Mouse (Mus musculus): ENCODE data around the gene Rab6b.

Rab6b gene

DNA sequence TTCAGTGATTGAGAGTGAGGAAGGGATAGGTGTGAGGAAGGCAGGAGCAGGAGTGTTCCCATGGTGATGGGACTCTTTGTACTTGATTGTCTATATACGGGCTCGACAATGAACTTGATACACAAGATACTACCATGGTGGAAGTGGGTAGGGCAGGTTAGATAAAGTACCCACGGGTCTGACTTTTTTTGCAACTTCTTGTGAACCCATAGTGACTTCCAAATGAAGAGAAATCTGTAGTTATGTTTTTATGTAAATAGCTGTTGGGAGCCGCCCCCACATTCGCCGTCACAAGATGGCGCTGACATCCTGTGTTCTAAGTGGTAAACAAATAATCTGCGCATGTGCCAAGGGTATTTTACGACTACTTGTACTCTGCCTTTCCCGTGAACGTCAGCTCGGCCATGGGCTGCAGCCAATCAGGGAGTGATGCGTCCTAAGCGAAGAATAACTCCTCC lies 3.2 kb upstream of the Rab6b start:
- DNase-seq (ENCODE audit: low spot score) = peak; percentile 59

DNA sequence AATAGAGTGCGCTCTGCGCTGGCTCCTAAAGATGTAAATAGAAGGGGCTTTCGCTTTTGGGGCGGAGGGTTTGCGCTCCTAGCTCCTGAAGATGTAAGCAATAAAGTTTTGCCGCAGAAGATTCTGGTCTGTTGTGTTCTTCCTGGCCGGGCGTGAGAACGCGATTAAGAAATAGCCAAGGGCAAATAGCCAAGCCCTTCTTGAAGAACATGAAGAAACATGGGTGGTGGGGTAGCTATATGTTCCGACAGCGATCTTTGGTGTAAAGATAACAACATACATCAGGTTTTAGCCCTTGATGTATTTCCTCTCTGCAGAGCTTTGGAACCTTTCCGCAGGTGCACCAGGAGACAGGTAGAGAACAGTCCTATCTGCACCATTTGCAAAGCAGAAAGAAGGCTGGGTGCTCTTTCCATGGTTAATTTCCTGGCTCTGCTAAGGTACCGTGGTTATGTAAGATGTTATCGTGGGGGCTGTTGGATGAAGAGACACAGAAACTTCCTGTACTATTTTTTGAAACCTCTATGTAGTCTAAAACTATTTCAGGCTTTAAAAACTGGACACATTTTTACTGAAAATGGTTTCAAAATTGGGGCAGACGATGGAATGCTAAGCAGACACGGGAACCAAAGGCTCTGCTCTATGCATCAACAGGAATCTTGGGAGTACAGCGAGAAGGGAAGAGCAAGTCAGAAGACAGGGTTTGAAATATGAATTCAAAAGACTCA lies 2.5 kb upstream of the Rab6b start:
- DNase-seq (ENCODE audit: low spot score) = peak; percentile 32

DNA sequence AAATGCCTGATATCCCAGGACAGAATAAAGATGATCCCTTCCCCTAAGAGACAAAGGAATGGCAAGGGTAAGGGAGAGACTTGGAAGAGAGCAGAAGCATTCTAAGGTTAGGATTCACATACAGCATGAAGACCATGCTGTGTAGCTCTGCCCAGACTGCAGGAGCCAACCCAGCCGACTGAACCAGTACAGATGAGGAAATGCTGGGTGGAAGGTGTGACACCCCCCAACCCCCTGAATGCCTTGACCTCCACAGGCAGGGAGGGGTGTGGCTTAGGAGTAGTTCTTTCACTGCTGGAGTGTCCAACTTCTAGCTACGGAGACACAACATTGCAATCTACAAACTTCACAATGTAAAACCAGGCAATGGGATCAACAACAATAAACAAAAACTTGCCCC lies 1.7 kb upstream of the Rab6b start:
- DNase-seq (ENCODE audit: low spot score) = no peak

DNA sequence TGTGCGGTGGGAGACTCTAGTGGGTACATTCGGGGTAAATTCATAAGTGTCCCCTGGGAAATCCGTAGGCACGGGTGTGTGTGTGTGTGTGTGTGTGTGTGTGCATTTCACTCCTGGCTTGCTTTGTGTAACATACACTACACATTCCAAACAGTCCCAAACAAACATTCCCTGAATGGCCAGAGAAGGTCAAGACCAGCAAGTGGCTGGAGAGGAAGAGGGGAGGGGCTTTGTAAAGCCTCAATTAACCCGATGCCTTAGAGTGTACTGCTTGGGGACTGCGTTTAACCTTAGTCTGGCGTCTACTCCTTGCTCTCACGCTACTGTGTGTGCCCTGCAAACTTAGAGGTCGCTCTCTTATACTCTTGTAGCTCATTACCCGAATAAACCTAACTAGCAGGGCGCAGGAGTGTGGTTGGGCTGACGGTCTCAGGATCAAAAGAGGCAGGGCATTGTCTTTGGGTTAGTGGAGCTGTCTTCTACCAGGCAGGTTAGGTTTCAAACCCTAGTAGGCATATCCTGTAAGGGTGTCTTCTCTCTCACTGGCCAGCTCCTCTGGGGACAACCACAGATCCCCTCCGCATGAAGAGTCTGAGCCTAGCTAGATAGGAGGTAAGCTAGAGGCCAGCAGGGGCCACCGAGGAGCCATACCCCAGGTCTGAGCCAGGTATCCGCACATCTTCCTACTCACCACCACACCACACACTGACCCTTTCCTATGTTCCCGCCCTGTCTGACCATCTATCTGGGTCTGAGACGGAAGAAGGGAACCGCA lies 673 bp upstream of the Rab6b start:
- DNase-seq (ENCODE audit: low spot score) = peak; percentile 44

DNA sequence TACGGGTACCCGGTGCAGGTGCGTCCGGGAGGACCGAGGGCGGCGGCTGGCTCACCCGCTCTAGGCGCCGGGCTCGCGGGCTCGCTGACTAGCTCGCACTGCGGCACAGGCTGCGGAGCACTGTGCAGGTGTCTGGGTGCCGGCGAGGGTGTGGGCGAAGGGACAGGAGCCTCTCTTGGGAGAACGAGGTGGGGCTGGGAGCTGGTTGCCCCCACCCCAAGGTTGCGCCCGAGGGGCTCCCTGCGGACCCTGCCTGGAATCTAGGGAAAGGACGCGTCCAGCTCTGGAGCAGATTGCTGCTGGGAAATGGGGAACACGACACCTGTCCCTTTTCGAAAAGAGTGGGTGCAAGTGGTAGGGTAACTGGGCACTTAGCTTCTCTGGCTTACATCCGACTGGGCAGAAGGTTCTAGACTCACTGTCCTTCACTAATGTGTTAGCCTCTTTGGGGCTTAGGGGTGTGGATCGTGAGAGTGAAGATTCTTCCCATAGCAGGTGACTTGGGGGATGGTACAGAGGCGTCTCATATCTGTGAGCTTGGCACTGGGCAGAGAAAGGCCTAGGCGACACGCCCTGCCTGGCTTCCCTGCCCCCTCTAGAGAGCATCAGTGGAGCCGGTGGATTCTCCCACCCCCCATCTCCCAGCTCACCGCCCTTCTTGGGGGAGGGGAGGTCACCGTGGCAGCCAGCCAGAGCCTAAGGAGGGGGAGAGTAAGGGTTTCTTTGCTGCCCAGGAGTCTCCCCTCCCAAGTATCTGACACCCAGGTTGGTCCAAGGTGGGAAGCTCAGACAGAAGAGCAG lies 1.1 kb downstream of the Rab6b start:
- DNase-seq (ENCODE audit: low spot score) = no peak

DNA sequence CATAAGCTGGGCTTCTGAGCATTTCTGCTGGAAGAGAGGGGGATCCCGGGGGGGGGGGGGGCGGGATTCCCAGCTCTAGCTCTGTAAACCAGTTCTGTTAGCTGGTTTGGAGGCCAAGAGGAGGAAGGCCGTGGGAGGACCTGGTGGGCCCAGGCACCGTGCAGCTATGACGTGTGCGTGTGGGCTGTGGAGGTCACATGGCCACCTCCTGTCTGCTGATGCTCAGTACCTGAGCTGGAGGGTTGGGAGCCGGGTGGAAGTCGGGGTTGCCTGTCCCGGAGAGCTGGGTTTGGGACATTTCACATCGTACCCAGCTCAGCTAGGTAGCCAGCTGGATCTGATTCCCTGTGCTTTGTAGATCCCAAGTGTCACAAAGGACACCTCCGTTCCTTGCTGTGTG lies 1.8 kb downstream of the Rab6b start:
- no peak for DNase-seq (ENCODE audit: low spot score)

DNA sequence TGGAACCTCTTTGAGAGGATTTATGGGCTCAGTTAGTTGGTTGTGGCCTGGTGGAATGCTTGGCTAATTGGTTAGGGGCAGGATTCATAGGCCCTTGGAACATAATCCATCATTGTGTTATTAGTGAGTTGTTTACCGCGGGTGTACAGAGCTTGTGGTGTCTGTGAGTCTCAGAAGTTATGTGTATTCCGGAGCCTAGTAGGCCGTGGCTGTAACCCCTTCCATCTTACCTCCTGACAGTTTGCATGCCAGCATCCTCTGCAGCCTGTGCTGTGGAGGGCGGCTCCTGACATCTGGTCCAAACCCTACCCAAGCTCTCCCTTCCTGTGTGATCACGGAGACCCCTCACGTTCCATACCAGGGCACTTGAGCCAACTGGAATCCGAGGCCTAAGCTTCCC lies 2.7 kb downstream of the Rab6b start:
- no peak for DNase-seq (ENCODE audit: low spot score)

DNA sequence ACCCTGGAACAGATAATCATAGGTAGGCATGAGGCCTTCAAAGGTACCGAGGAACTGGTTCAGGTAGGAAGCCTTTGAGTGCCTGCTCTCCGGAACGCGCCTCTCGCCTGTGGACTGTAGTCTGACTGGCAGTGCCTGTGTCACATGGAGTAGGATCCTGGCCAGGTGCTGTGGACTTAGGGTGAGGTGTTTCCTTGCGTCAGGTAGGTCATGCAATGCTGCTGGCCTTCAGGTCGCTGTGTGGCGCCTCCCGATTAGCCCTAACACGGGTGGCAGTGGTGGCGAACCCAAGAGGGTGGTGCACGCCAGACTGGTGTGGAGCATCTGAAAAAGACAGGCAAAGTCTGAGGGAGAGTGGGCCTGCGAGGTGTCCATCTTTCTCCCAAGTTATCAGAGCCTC lies 3.3 kb downstream of the Rab6b start:
- no peak for DNase-seq (ENCODE audit: low spot score)

DNA sequence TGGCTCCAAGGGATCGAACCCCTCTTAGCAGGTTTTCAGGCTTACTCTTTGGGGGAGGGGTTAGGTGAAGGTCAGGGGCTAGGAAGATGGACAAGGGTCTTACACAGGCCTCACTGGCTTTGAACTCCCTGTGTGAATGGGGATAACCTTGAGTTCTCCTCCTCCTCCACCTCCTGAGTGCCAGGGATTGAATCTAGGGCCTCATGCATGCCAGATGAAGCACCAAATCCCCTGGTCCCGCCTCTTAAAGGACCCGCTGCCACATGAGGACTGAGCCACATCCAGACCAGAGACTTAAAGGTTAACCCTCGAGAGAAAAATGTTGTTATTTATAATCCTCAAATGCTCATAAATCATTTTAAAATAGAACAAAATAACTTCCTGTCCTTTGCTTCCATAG lies 5.4 kb downstream of the Rab6b start:
- DNase-seq (ENCODE audit: low spot score) = no peak

DNA sequence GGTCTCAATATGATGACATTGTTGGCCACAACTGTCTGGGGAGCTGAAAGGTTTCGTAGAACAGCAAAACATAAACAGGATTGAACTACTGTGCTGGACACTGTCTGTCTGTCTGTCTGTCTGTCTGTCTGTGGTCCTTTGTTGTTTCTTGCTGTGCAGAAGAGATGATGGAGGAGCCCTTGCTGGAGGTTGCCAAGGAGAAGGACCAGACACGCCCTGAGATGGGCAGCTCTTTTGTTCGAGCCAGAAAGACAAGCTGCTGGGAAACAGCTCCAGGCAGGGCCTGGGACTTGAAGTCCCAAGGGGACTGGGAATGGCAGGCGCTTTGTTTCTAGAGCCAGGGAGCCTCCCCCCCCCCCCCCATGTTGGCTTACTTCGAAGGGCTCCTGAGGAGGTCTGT lies 5.9 kb downstream of the Rab6b start:
- DNase-seq (ENCODE audit: low spot score) = no peak

DNA sequence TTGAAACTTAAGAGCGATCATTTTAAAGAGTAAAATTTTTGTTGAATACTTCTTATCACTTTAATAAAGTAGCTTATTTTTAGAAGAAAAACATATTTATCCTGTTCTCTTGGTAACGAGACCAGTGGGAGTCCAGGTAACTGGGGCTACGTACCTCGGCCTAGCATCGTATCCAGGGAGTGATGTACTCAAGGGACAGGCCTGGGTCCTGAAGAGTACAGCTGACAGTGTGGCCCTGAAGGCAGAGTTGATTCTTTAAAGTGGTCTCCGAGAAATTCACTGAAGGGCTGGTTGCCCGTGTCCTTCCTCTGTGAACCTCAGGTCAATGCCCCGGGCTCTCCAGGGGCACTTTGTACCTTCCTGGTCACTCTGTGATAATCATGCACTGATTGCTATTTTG lies 6.4 kb downstream of the Rab6b start:
- DNase-seq (ENCODE audit: low spot score) = no peak

DNA sequence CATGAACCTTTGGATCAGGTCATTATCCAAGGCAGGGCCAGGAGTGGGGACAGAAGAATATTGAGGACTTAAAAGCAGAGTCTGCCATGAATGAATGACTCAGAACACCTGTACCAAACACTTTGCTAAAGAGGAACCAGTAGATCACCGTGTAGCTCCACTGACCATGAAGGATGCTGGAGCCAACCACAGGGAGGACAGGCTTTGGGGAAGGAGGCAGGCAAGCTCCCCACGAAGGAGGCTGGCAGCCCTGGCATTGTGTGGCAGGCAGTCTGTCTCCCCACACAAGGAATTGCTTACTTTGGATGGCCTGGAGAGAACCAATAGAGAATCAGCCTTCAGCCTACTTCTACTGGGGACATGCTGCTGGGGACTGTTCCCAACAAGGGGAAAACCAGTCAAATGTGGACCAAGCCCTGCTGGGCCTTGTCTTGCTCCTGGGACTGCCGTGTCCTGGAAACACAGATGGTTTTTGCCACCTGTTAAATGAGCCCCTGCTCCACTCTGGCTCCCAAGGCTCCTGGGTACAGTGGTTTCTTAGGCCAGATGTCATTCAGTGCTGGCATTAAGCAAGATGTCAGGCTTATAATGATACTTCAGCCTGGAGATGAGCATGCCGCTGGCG lies 7.2 kb downstream of the Rab6b start:
- no peak for DNase-seq (ENCODE audit: low spot score)

DNA sequence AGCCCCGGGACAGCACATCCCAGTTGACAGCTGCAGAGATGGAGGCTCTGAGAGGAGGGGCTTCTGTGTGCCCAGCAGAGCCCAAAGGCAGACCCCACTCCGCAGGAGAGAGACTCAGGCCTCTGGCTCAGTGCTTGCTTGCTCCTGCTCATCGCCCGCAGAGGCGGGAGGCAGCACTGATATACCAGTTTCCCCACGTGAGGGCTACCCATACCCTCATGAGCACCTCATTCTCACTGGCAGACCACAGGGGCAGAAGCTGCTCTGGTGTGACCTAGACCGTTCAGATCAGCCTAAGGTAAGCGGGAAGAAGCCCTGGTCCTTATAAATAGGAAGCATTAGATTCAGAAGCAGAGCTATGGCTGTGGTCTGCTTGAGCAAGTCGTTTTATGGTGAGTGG lies 8.2 kb downstream of the Rab6b start:
- no peak for DNase-seq (ENCODE audit: low spot score)

DNA sequence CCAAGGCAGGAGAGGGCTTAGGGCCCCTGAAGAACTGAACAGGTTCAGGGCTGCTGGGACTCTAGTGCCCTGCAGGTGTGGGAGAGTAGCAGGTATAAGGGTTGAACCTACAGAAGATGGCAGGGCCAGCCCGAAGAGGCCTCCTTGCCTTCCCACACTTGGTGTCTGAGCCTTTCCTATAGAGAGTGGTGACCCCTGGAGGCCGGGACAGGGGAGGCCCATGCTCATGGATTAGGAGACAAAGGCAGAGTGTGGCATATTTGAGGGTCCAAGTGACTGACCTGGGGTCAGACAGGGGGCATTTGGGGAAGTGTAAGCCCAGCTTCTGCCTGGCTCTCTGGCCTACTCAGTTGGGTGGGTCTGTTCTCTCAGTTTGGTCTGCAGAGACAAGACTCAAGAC lies 8.6 kb downstream of the Rab6b start:
- DNase-seq (ENCODE audit: low spot score) = no peak

DNA sequence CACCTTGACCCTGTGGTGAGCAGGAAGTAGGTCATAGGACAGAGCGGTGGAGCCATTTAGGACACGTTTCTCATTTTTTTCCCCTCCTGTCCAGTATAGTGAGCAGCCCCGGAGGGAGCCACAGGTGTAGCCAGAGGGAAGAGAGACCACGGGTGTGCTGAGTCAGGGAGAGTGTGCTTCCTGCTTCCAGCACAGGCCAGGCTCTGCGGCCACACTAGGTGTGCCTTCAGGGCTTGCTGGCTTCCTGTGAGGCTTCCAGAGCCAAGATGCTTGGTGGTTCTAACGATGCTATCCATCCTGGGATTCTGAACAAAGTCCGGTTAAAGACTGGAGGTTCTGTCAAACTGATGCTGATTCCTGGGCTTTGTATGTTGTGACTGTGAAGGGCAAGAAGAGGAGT lies 10.0 kb downstream of the Rab6b start:
- DNase-seq (ENCODE audit: low spot score) = no peak

DNA sequence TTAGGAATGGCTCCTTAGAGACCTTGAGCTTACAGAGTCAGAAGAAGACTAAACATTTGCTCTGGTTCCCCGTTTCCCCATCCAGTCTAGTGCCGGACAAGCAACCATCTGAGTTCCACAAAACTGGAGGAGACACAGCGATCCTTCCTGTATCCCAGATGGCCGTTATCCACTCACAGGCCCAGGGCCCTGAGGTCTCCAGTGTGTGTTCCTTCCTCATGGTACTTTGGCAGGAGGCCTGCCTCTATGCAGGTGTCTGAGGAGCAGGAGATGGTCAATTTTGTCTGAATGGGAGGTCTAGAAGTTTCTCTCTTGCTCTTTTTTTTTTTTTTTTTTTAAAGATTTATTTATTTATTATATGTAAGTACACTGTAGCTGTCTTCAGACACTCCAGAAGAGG lies 13.2 kb downstream of the Rab6b start:
- DNase-seq (ENCODE audit: low spot score) = no peak

DNA sequence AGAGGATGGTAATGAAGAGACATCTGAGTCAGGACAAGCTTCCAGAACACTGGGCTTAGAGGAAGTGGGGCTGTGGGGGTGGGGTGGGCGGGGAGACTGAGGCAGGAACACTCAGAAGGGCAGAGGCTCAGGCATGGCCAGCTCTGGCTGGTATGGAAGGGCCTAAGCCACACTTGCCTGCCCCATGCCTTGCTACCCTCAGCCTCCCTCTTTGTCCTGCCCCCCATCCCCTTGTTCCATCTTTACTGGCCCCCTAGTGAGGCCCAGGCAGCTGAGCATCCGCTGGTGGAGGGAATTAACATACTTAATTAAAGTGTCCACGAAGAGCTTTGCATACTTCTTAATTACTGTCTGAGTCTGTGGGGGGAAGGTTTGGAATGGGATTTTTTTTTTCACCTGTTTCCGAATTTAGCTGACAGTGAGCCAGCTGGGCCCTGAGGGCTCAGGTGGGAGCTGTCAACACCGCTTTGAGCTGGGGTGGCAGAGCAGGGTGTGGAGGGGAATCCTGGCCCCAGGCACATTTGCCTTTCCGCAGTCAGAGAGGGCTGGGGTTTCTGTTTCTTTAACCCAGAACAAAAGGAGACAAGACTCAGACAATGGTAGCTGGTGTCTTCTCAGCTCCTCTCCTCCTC lies 22.0 kb downstream of the Rab6b start:
- no peak for DNase-seq (ENCODE audit: low spot score)

DNA sequence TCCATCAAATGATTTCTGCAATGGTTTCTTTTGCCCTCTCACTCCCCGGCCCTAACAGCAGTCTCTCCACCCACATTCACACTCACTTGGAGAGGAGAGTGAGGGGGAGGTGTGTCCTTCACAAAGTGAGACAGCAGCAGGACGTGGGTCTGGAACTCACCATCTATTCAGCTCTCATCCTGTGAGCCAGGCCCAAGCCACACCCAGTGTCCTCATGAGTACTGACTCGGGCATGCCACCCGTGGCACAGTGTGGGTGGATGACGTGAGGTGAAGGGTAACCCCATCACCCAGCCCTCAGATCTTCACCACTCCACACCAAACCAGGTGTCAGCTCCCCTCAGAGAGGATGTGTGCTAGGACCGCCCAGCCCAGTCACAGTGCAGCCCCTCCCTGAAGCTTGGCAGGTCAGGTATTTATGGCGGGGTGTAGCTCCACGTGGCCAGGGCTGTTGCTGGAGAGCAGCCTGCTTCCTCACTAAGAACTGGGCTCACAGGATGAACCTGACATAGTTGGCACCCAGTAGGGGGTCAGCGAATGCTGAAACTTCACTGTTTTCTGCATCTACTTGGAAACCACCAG lies 23.0 kb downstream of the Rab6b start:
- DNase-seq (ENCODE audit: low spot score) = no peak

DNA sequence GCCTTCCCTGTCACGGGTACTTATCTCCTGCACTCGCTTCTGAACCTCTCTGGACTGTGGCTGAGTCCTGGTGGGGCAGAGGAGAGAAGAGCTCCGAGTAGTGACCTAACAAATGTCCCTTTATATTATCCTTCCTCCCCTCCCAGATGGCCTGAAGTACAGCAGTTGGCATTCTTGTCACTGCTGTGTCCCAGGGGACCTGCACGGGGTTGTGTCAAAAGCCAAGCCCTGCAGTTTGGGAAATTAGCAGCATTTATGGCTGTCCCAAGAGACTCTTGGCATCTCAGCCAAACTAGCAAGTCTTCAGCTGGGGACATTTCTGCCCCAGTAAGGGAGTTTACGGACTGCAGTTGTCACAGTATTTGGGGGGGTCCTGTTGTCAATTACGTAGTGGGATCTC lies 27.9 kb downstream of the Rab6b start:
- no peak for DNase-seq (ENCODE audit: low spot score)

DNA sequence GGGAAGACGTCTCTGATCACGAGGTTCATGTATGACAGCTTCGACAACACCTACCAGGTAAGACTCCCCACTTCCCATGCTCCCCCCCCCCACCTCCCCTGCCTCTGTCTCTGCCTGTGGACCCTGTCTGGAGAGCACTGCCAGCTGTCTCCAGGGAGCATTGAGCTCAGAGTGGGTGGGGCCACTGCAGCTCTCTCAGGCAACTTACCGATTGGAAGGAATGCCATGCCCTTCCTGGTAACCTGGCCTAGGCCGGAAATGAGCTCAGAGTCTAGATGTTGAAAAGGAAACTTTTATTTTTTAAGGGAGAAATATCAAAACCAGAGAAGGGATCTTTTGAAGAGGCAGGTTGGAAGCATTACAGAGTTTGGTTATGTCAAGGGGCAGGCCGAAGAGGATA lies 28.8 kb downstream of the Rab6b start:
- no peak for DNase-seq (ENCODE audit: low spot score)

DNA sequence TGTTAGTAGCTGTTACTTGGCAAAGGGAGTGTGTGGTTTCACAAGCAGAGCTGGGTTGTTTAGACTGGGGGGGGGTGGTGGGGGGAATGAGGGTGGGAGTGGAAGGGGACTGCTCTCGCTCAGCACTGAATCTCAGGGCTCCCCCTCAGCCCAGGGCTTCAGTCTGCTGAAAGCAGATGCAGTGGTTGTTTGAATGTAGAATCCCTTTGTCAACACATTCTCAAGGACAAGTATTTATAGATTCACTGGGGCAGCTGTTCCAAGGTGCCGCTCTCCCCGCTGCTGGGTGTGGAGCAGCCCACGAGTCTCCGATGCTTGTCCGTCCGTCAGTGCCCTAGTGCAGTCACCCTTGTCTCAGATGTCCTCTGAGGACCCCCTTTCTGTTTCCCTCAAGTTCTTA lies 29.7 kb downstream of the Rab6b start:
- DNase-seq (ENCODE audit: low spot score) = peak; percentile 81

DNA sequence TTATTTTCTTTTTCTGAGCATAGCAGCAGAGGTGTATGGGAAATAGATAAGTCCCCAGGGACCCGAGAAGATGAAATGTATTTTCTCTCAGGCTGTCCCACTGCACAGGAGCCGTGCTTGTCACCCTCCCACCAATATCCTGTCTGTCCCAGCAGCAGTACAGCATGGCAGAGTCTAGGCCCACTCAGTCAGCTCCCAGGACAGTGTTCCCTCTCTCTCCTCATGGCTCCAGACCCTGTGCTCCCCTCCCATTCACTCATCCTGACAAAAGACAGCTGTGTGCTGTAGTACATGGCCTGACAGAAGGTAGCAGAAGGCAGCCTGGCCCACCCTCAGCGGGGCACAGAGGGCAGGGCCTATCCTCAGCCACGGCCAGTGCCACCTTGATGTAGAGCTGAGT lies 32.3 kb downstream of the Rab6b start:
- DNase-seq (ENCODE audit: low spot score) = no peak

All from yolk sac, embryonic 10.5 days (tissue).